Mouse (Mus musculus): Measurements from ENCODE around the gene Atrip.

DNA sequence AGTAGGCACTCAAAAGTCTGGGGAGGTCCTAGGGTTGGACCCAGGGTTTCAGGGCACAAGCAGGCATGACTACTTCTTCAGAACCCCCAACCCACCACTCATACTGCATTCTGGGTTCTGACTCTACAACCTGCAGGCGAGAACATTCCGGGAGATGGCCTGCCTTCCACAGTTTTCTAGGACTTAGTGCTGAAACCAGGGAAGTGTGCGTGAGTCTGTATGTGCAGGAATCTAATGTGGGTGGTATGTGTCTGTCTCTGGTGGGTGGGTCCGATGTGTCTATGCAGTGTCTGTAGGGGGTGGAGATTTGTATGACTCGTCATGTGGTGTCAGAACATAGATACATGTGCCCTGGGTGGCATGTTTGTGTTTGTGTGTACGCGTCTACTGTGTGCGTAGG is 24.4 kb upstream of the Atrip start:
- TF ChIP-seq POLR2A (IDR thresholded peaks at IDR 0.05; ENCODE audit: low read depth, low read length) (no peak), CTCF (IDR thresholded peaks at IDR 0.05; ENCODE audit: borderline replicate concordance, insufficient read depth, low read length) (no peak)

Data from embryonic fibroblast, embryonic 13.5 days (primary cell).